Mouse (Mus musculus) midbrain, embryonic 14.5 days (tissue): ENCODE data around the gene Sirt3. TPM values are rescaled to one million over a fixed set of nuclear protein-coding genes. Genes with fewer than 3 reads are reported as not detected.

Experiments
- ATAC-seq: fragments of 200-750 bp; cut with Nextera tagmentation; 2 replicates; pipeline ENCODE4 v1.8.0; 2017; ENCODE audit warnings: moderate number of reproducible peaks, moderate library complexity; ENCODE audit not compliant: low FRiP score, low TSS enrichment
- DNase-seq: peaks from one replicate; pipeline ENCODE4 v3.0.0-alpha.2; 2015
- H3K27ac ChIP-seq: fragments of 300-500 bp; sonication (generic); replicated peaks from 2 replicates; pipeline ENCODE4 v1.5.1; 2014; ENCODE audit warnings: mild to moderate bottlenecking, low read depth, low read length, moderate library complexity
- H3K27me3 ChIP-seq: fragments of 300-500 bp; sonication (generic); 2 replicates; pipeline ENCODE4 v1.6.1; 2014; ENCODE audit warnings: low read length, control low read depth, mixed read lengths; ENCODE audit not compliant: control insufficient read depth, insufficient read depth
- H3K36me3 ChIP-seq: fragments of 300-500 bp; sonication (generic); 2 replicates; pipeline ENCODE4 v1.6.1; 2014; ENCODE audit warnings: low read length, control low read depth; ENCODE audit not compliant: control insufficient read depth, insufficient read depth
- H3K4me1 ChIP-seq: fragments of 300-500 bp; sonication (generic); 2 replicates; pipeline ENCODE4 v1.6.1; 2014; ENCODE audit warnings: mild to moderate bottlenecking, antibody characterized with exemption, low read length, control low read depth; ENCODE audit not compliant: control insufficient read depth, insufficient read depth
- H3K4me2 ChIP-seq: fragments of 300-500 bp; sonication (generic); 2 replicates; pipeline ENCODE4 v1.6.1; 2014; ENCODE audit warnings: mild to moderate bottlenecking, low read length, moderate library complexity
- H3K4me3 ChIP-seq: fragments of 300-500 bp; sonication (generic); replicated peaks from 2 replicates; pipeline ENCODE4 v1.5.1; 2014; ENCODE audit warnings: low read depth, low read length
- H3K9ac ChIP-seq: fragments of 300-500 bp; sonication (generic); replicated peaks from 2 replicates; pipeline ENCODE4 v1.6.1; 2014; ENCODE audit warnings: mild to moderate bottlenecking, low read length, moderate library complexity
- H3K9me3 ChIP-seq: fragments of 300-500 bp; sonication (generic); 2 replicates; pipeline ENCODE4 v1.6.1; 2016; ENCODE audit warnings: low read length, control low read depth, mixed read lengths; ENCODE audit not compliant: control insufficient read depth
- WGBS: fragments of 180-500 bp; shearing (Covaris S2); extraction: QIAGEN DNeasy Blood & Tissue Kit; methylation state at CpG from one replicate; pipeline ENCODE4 v1.1.7; 2014; 5-methylcytosine and 5-hydroxymethylcytosine counted together
- polyA plus RNA-seq: library from polyadenylated mRNA; unstranded; fragments of >200 nt; fragmentation: Nextera tagmentation; extraction: Ambion mirVana; gene quantifications from 2 replicates; pipeline ENCODE4 v1.2.1, GENCODE M21; 2014

Sirt3 gene
- polyA plus RNA-seq, 1 experiment from 2014 or later: 33.4 TPM

DNA sequence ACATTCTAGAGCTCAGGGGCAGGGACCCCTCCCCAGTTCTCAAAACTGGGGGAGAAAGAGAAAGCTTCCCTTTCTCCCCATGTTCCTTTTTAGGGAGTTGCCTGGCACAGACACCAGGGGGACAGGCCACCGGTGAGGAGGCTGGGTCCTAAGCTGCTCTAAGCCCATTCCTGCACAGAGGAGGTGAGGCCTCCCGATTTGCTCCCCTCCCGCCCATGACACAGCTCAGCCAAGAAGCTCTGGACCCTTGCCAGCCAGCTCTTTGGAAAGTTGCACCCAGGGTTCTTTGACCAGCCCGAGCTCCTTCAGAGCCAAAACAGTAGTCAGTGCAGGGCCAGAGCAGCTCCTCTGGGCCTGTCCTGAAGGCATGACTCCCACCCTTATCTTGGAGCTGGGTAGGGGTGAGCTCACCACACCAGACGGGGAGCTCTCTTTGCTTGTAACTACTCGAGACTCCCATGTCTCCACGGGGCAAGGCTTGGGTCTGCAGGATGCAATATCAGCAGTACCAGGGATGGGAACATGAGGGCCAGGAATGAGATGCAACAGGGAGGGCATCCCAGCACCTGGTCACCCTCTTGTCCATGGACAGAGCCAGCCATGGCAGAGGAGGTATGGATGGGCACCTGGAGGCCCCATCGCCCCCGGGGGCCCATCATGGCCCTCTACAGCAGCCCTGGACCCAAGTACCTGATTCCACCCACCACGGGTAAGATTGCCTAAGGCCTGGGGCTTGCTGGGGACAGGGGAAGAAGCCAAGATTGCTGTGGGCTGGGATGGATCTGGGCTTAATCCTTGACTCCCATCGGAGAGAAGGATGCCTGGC is 34.1 kb downstream of the Sirt3 start, which contains the start of gene Odf3:
Odf3 (plus strand) TSS at position 51 of the 826 bp plus-strand sequence.
- H3K4me1 ChIP-seq: no peaks in the 10 kb centered on the region
- H3K27me3 ChIP-seq: no peaks in the 10 kb centered on the region; the same call in 1 of the 2 replicates
- H3K27ac ChIP-seq: no peak within 1 kb of the TSS
- no peaks in the 10 kb centered on the region for H3K9me3 ChIP-seq
- H3K36me3 ChIP-seq: peaks cover 19% of the 10 kb centered on the region
- ATAC-seq (no peak), DNase-seq (peak; percentile 43)
- 66% methylated on average over 11 of the region's 11 CpGs for WGBS
- no peak within 1 kb of the TSS for H3K4me3 ChIP-seq
- no peak within 1 kb of the TSS for H3K9ac ChIP-seq
- no peak within 1 kb of the TSS for H3K4me2 ChIP-seq

DNA sequence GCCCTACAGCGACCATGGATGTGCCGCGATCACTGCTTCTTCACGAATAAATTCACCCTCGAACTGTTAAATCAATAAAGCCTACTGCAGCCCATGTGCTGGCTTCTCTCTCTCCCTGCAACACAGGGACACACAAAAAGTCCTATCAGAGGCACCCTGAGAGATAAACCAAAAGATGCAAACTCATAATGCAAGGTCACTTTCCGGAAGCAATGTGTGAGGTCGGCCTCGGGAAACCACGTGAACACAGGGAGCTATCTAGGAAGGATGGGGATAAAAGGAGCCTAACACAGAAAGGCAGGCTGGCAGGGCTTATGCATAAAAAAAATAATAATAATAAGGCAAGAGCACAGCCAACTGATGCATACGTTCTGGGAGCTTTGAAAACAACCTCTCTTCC is 35.4 kb downstream of the Sirt3 start:
- 88% methylated on average over 10 of the region's 10 CpGs for WGBS
- no peaks in the 10 kb centered on the region for H3K9me3 ChIP-seq
- no peak overlapping the region for H3K27ac ChIP-seq
- ATAC-seq (no peak), DNase-seq (no peak)
- no peak overlapping the region for H3K4me3 ChIP-seq
- H3K9ac ChIP-seq: no peak overlapping the region
- H3K4me2 ChIP-seq: no peak overlapping the region
- H3K27me3 ChIP-seq: no peaks in the 10 kb centered on the region; the same call in 1 of the 2 replicates
- no peaks in the 10 kb centered on the region for H3K4me1 ChIP-seq
- H3K36me3 ChIP-seq: peaks cover 7% of the 10 kb centered on the region

DNA sequence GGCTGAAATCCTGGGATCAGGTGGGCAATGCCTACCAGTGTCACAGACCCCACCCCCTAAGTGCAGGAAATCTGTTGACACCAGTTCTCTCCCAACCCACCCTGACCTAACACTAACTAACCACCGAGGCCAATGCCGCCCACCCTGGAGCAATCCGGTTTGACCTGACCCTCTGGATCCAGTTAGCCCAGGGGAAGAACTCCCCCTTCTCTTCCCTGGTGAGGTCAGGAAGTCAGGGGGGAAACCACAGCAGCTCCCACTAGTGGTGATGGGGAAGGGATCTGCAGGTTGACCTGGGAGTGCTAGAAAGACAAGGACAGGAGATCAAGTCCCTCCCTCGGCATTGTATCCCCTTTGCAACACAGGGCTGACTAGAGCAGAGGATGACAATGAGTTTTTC is 36.4 kb downstream of the Sirt3 start:
- Histone ChIP-seq H3K27me3 (no peaks in the 10 kb centered on the region; the same call in 1 of the 2 replicates), H3K9ac (no peak overlapping the region), H3K36me3 (no peaks in the 10 kb centered on the region), H3K9me3 (no peaks in the 10 kb centered on the region), H3K4me1 (no peaks in the 10 kb centered on the region), H3K27ac (no peak overlapping the region), H3K4me2 (no peak overlapping the region), H3K4me3 (no peak overlapping the region)
- ATAC-seq: no peak
- 69% methylated on average over 4 of the region's 4 CpGs for WGBS
- no peak for DNase-seq

DNA sequence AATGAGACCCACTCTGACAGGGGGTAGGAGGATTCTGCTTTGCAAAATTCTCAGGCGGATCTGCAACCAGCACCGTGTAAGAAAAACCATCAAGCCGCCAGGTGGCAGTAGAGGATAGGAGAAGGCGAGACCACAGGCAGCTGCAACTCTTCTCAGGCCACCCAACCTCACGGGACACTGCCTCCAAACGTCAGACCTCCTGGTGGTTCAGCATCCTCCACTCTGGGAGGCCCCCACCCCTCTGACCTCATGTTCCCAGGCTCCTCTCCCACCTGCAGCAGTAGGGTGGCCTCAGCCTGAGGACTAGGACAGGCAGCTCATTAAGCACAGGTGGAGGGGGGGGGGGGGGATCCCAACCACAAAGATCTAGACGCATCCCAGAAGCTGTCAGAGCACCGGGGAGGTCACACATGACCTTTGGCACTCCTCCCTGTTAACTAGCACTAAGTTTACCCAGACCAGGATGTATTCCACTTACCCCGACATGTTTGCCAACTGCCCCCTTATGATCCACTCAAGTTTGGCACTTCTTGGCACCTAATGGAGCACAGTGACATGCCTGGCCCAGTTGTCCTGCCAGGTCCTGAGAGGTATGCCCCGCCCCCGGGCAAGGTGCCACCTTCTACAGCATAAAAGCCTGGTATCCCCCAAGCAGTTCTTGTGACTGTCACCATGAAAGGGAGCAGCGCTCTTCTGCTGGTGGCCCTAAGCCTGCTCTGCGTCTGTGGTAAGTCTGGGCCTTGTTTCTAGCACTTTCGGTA is 37.0 kb downstream of the Sirt3 start, which contains the start of gene Scgb1c1:
Scgb1c1 (plus strand) TSS at position 643 of the 761 bp plus-strand sequence.
- Histone ChIP-seq H3K27ac (no peak within 1 kb of the TSS), H3K27me3 (no peaks in the 10 kb centered on the region; the same call in 1 of the 2 replicates), H3K4me3 (no peak within 1 kb of the TSS), H3K9ac (no peak within 1 kb of the TSS), H3K4me2 (no peak within 1 kb of the TSS), H3K4me1 (no peaks in the 10 kb centered on the region), H3K9me3 (no peaks in the 10 kb centered on the region), H3K36me3 (no peaks in the 10 kb centered on the region)
- ATAC-seq: peak; percentile 49; the same call in 1 of the 2 replicates
- peak; percentile 91 for DNase-seq
- 31% methylated on average over 14 of the region's 14 CpGs for WGBS

DNA sequence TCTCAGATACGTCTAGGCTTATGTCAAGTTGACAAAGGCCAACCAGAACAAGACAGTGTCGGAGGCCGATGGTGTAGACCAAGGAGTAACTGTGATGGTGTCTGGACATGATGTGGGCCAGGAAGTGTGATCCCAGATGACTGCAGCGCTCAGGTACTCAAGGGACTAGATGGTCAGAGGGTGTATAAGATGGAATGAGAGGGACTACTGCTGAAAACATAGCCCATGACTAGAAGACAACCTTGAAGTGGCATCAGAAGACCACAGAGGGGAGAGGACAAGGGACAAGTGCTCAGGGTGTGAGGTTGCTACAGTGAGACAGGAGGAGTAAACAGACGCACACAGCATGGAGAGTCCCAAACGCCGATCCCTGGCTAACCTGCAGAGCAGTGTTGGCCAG is 38.3 kb downstream of the Sirt3 start:
- Histone ChIP-seq H3K27me3 (no peaks in the 10 kb centered on the region; the same call in 1 of the 2 replicates), H3K4me3 (no peak overlapping the region), H3K4me1 (no peaks in the 10 kb centered on the region), H3K9ac (no peak overlapping the region), H3K4me2 (no peak overlapping the region), H3K9me3 (no peaks in the 10 kb centered on the region), H3K27ac (no peak overlapping the region), H3K36me3 (no peaks in the 10 kb centered on the region)
- WGBS: 77% methylated on average over 7 of the region's 7 CpGs
- no peak for DNase-seq
- no peak for ATAC-seq

DNA sequence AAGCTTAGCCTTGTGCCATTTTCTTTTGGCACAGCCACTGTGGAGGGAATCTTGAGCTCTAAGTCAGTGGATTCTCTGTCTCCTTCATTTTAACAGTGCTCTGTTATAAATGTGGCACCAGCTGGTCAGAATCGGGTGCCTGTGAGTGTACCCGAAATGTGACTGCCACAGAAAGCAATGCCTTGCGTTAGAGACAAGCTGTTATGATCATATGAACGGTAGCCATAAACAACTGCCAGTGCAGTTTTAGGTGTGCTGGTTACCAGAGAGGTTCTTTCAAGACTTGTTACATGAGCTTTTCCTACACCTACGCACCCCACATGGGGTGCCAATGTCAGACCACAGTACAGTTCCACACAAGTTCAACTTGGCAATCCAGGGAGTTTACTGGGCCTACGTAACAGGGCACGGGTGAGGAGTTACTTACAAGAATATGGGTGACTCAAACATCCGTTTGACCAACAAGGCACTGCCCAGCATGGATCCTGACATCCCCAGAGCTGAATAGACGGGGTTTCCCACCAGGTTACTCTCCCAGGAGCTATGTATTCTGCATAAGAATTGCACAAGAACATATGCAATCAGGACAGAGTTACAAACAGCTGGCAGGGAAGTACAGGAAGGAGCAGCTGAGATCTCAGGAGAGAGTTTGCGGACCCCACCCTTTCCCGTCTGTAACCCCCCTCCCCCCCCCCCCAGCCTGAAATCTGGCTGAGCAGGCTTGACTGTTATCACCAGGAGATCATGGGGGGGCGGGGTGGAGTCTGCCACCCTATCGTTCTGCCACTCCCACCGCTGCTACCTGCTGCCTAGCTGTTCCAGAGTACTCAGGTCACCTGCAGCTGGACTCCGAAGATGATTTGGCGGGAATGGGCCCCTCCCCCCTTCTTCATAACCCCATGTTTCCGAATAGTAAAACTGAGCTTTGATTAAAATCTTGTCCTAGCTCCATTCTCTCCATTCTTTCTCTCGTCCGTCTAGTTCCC is 41.1 kb downstream of the Sirt3 start:
- Histone ChIP-seq H3K4me3 (no peak overlapping the region), H3K36me3 (no peaks in the 10 kb centered on the region), H3K9ac (no peak overlapping the region), H3K27ac (no peak overlapping the region), H3K9me3 (no peaks in the 10 kb centered on the region), H3K4me2 (no peak overlapping the region), H3K4me1 (no peaks in the 10 kb centered on the region), H3K27me3 (no peaks in the 10 kb centered on the region; the same call in 1 of the 2 replicates)
- DNase-seq (no peak), ATAC-seq (no peak)
- WGBS: 39% methylated on average over 19 of the region's 19 CpGs

DNA sequence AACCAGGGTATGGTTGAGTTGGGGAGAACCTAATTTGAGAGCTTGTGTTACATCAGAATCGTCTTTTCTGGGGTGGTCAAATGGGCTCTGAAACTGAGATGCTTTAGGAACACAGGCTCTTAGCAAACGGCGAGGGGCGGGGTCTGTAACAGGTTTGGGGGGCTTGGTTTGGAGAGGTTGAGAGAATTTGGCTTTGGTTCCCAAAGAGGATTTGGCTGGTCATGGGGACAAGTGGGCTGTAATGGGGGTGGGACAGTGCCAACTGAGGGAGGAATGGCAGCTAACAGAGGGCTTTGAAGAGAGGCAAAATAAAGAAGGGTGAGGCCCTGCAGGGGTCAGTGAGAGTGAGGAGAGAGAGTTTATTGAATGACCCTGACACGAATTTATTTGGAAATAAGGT is 42.6 kb downstream of the Sirt3 start:
- 63% methylated on average over 5 of the region's 5 CpGs for WGBS
- Histone ChIP-seq H3K27me3 (no peaks in the 10 kb centered on the region; the same call in 1 of the 2 replicates), H3K9ac (no peak overlapping the region), H3K4me3 (no peak overlapping the region), H3K27ac (no peak overlapping the region), H3K9me3 (no peaks in the 10 kb centered on the region), H3K36me3 (no peaks in the 10 kb centered on the region), H3K4me1 (no peaks in the 10 kb centered on the region), H3K4me2 (no peak overlapping the region)
- ATAC-seq: no peak
- no peak for DNase-seq
